Mouse (Mus musculus): ENCODE measurements around the gene Slc2a1.

Gene Slc2a1

GRCm38 (mm10) chr4:119131189-119131910 is 22.8 kb downstream of the Slc2a1 start:
- no peak for DNase-seq (ENCODE audit: low spot score in 2 of 2)

- DNase-seq (ENCODE audit: low spot score in 2 of 2), result no peak
Measured at GRCm38 (mm10) chr4:119133306-119133705, 24.8 kb downstream of the Slc2a1 start.

- DNase-seq (ENCODE audit: low spot score in 2 of 2), result no peak
Measured at GRCm38 (mm10) chr4:119133860-119134259, 25.3 kb downstream of the Slc2a1 start.

- no peak for DNase-seq (ENCODE audit: low spot score in 2 of 2)
Measured at GRCm38 (mm10) chr4:119137313-119137712, 28.8 kb downstream of the Slc2a1 start.

GRCm38 (mm10) chr4:119138171-119138570 is 29.7 kb downstream of the Slc2a1 start:
- no peak for DNase-seq (ENCODE audit: low spot score in 2 of 2)

GRCm38 (mm10) chr4:119138776-119139175 is 30.3 kb downstream of the Slc2a1 start:
- DNase-seq (ENCODE audit: low spot score in 2 of 2), result no peak

- peak; percentile 32 to 59 for DNase-seq (ENCODE audit: low spot score in 2 of 2)
Measured at GRCm38 (mm10) chr4:119140126-119140525, 31.6 kb downstream of the Slc2a1 start.

- no peak for DNase-seq (ENCODE audit: low spot score in 2 of 2)
Measured at GRCm38 (mm10) chr4:119141191-119141590, 32.7 kb downstream of the Slc2a1 start.

GRCm38 (mm10) chr4:119142230-119142871 is 33.8 kb downstream of the Slc2a1 start:
- peak in 1 of 2 experiments; percentile 76 for DNase-seq (ENCODE audit: low spot score in 2 of 2)

- no peak for DNase-seq (ENCODE audit: low spot score in 2 of 2)
Measured at GRCm38 (mm10) chr4:119146816-119147215, 38.3 kb downstream of the Slc2a1 start.

GRCm38 (mm10) chr4:119147347-119147746 is 38.8 kb downstream of the Slc2a1 start:
- no peak for DNase-seq (ENCODE audit: low spot score in 2 of 2)

GRCm38 (mm10) chr4:119148741-119149140 is 40.2 kb downstream of the Slc2a1 start:
- DNase-seq (ENCODE audit: low spot score in 2 of 2), result no peak

GRCm38 (mm10) chr4:119157186-119157585 is 48.7 kb downstream of the Slc2a1 start:
- peak; percentile 80 to 90 for DNase-seq (ENCODE audit: low spot score in 2 of 2)

GRCm38 (mm10) chr4:119157891-119158290 is 49.4 kb downstream of the Slc2a1 start:
- no peak for DNase-seq (ENCODE audit: low spot score in 2 of 2)

GRCm38 (mm10) chr4:119161358-119161757 is 52.8 kb downstream of the Slc2a1 start:
- DNase-seq (ENCODE audit: low spot score in 2 of 2), result no peak

GRCm38 (mm10) chr4:119162990-119163389 is 54.5 kb downstream of the Slc2a1 start:
- no peak for DNase-seq (ENCODE audit: low spot score in 2 of 2)

GRCm38 (mm10) chr4:119165916-119166315 is 57.4 kb downstream of the Slc2a1 start:
- DNase-seq (ENCODE audit: low spot score in 2 of 2), result no peak

- no peak for DNase-seq (ENCODE audit: low spot score in 2 of 2)
Measured at GRCm38 (mm10) chr4:119167068-119167467, 58.6 kb downstream of the Slc2a1 start.

GRCm38 (mm10) chr4:119167663-119168062 is 59.2 kb downstream of the Slc2a1 start:
- DNase-seq (ENCODE audit: low spot score in 2 of 2), result peak; percentile 71 to 91

GRCm38 (mm10) chr4:119172919-119173650 is 64.6 kb downstream of the Slc2a1 start:
- DNase-seq (ENCODE audit: low spot score in 2 of 2), result no peak

GRCm38 (mm10) chr4:119173851-119174453 is 65.4 kb downstream of the Slc2a1 start, which contains the start of gene Zfp691:
Zfp691 (minus strand) TSS chr4:119174195.
- DNase-seq (ENCODE audit: low spot score in 2 of 2), result peak; percentile 88 to 97

- peak in 1 of 2 experiments; percentile 8 for DNase-seq (ENCODE audit: low spot score in 2 of 2)
Measured at GRCm38 (mm10) chr4:119177702-119178101, 69.2 kb downstream of the Slc2a1 start.

Measured in spleen, postnatal 10 days (tissue).